Mouse (Mus musculus) liver, embryonic 13.5 days (tissue): ENCODE data around the gene Olfr1097. TPM values are rescaled to one million over a fixed set of nuclear protein-coding genes. Genes with fewer than 3 reads are reported as not detected.

Source experiments
- ATAC-seq: fragments of 200-750 bp; cut with Nextera tagmentation; 2 replicates; pipeline ENCODE4 v1.8.0; 2017; ENCODE audit warnings: low read depth, mild to moderate bottlenecking, moderate number of reproducible peaks, moderate library complexity
- DNase-seq: peaks from one replicate; pipeline ENCODE4 v3.0.0; 2022
- H3K27ac ChIP-seq: fragments of 300-500 bp; sonication (generic); 2 replicates; pipeline ENCODE4 v1.5.1; 2015; ENCODE audit warnings: moderate library complexity, mild to moderate bottlenecking, inconsistent platforms
- H3K27me3 ChIP-seq: fragments of 300-500 bp; sonication (generic); 2 replicates; pipeline ENCODE4 v1.6.1; 2015; ENCODE audit warnings: mild to moderate bottlenecking, inconsistent platforms
- H3K36me3 ChIP-seq: fragments of 300-500 bp; sonication (generic); 2 replicates; pipeline ENCODE4 v1.6.1; 2015; ENCODE audit warnings: mild to moderate bottlenecking, inconsistent platforms
- H3K4me1 ChIP-seq: fragments of 300-500 bp; sonication (generic); replicated peaks from 2 replicates; pipeline ENCODE4 v1.6.1; 2015; ENCODE audit warnings: inconsistent platforms
- H3K4me2 ChIP-seq: fragments of 300-500 bp; sonication (generic); 2 replicates; pipeline ENCODE4 v1.6.1; 2015; ENCODE audit warnings: inconsistent platforms, mild to moderate bottlenecking, moderate library complexity
- H3K4me3 ChIP-seq: fragments of 300-500 bp; sonication (generic); replicated peaks from 2 replicates; pipeline ENCODE4 v1.5.1; 2015; ENCODE audit warnings: mild to moderate bottlenecking, inconsistent platforms
- H3K9ac ChIP-seq: fragments of 300-500 bp; sonication (generic); 2 replicates; pipeline ENCODE4 v1.6.1; 2015; ENCODE audit warnings: mild to moderate bottlenecking, inconsistent platforms
- H3K9me3 ChIP-seq: fragments of 300-500 bp; sonication (generic); replicated peaks from 2 replicates; pipeline ENCODE4 v1.6.1; 2016; ENCODE audit warnings: inconsistent platforms
- WGBS: fragments of 180-500 bp; shearing (Covaris S2); methylation state at CpG from one replicate; pipeline ENCODE4 v1.1.7; 2015; ENCODE audit not compliant: insufficient replicate concordance; 5-methylcytosine and 5-hydroxymethylcytosine counted together
- polyA plus RNA-seq: library from polyadenylated mRNA; unstranded; fragments of >200 nt; fragmentation: Nextera tagmentation; extraction: Ambion mirVana; gene quantifications from 2 replicates; pipeline ENCODE4 v1.2.1, GENCODE M21; 2015

Olfr1097 gene
- not detected in 2 replicates for polyA plus RNA-seq

DNA sequence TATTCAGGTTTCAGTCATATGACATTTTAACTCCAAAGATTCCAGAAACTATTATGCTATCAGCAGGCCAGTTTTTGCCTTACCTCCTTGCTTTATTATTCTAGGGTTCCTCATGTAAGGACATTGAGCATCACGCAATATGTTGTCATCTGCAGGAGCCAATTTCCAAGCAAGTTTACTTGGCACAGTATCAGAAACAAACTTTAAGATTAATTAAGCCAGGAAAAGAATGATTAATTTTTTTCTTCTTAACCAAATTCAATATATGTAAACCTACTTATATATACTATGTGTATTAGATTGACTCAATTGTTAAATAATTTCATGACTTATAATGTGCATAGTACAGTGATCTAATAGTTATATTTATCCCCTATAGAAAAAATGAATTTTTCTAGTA is at the start of gene Olfr1097:
Gene Olfr1097 (minus strand): TSS at position 101 of the 400 bp plus-strand sequence.
- ATAC-seq (no peak), DNase-seq (no peak)
- Histone ChIP-seq H3K4me3 (no peak within 1 kb of the TSS), H3K27me3 (no peaks in the 10 kb centered on the region), H3K27ac (no peak within 1 kb of the TSS), H3K4me2 (no peak within 1 kb of the TSS), H3K36me3 (no peaks in the 10 kb centered on the region), H3K9ac (no peak within 1 kb of the TSS), H3K9me3 (no peaks in the 10 kb centered on the region), H3K4me1 (no peaks in the 10 kb centered on the region)
- WGBS: 72% methylated on average over 1 of the region's 1 CpGs

DNA sequence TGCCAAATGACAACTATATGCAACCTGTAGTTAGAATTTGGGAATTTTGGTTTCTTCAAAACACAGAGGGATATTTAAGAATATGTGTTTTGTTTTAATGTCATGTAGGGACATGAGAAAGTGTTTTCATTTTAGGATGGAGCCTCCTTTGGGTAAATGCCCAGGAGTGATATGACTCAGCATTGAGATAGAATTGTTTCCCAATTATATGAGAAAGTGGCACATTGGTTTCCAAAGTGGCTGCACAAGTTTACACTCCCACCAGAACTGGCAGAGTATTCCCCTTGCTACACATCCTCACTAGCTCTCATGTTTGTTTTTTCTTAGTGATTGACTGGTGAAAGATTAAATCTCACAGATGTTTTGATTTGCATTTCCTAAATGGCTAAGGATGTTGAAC is 34.5 kb upstream of the Olfr1097 start:
- H3K4me1 ChIP-seq: no peaks in the 10 kb centered on the region
- H3K9me3 ChIP-seq: no peaks in the 10 kb centered on the region
- no peak overlapping the region for H3K4me2 ChIP-seq
- DNase-seq (no peak), ATAC-seq (no peak)
- H3K9ac ChIP-seq: no peak overlapping the region
- H3K4me3 ChIP-seq: no peak overlapping the region
- no peak overlapping the region for H3K27ac ChIP-seq
- no peaks in the 10 kb centered on the region for H3K27me3 ChIP-seq
- no peaks in the 10 kb centered on the region for H3K36me3 ChIP-seq

DNA sequence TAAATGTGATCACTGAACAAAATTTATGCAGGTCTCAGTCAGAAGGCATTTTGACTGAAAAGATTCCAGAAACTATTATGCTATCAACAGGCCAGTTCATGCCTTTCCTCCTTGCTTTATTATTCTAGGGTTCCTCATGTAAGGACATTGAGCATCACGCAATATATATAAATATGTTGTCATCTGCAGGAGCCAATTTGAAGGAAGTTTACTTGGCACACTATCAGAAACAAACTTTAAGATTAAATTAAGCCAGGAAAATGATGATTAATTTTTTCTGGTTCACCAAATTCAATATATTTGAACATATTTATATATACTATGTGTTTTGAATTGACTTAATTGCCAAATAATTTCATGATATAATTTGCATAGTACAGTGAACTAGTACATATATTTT is 32.4 kb upstream of the Olfr1097 start, which contains the start of gene Olfr1098:
Gene Olfr1098 (minus strand): TSS at position 101 of the 400 bp plus-strand sequence.
- no peak for ATAC-seq
- 65% methylated on average over 1 of the region's 1 CpGs for WGBS
- H3K36me3 ChIP-seq: no peaks in the 10 kb centered on the region
- H3K4me1 ChIP-seq: no peaks in the 10 kb centered on the region
- H3K9ac ChIP-seq: no peak within 1 kb of the TSS
- no peak within 1 kb of the TSS for H3K27ac ChIP-seq
- DNase-seq: no peak
- H3K9me3 ChIP-seq: no peaks in the 10 kb centered on the region
- H3K4me2 ChIP-seq: no peak within 1 kb of the TSS
- H3K27me3 ChIP-seq: no peaks in the 10 kb centered on the region
- no peak within 1 kb of the TSS for H3K4me3 ChIP-seq

DNA sequence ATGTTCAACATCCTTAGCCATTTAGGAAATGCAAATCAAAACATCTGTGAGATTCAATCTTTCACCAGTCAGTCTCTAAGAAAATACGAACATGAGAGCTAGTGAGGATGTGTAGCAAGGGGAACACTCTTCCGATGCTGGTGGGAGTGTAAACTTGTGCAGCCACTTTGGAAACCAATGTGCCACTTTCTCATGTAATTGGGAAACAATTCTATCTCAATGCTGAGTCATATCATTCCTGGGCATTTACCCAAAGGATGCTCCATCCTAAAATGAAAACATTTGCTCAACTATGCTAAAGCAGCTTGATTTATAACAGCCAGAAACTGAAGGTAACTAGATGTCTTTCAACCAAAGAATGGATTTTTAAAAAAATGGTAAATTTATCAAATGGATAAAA is 13.6 kb upstream of the Olfr1097 start:
- no peaks in the 10 kb centered on the region for H3K9me3 ChIP-seq
- 64% methylated on average over 2 of the region's 2 CpGs for WGBS
- no peaks in the 10 kb centered on the region for H3K4me1 ChIP-seq
- no peak overlapping the region for H3K4me3 ChIP-seq
- no peak overlapping the region for H3K27ac ChIP-seq
- no peaks in the 10 kb centered on the region for H3K36me3 ChIP-seq
- H3K4me2 ChIP-seq: no peak overlapping the region
- H3K27me3 ChIP-seq: no peaks in the 10 kb centered on the region
- DNase-seq: no peak
- no peak for ATAC-seq
- no peak overlapping the region for H3K9ac ChIP-seq

DNA sequence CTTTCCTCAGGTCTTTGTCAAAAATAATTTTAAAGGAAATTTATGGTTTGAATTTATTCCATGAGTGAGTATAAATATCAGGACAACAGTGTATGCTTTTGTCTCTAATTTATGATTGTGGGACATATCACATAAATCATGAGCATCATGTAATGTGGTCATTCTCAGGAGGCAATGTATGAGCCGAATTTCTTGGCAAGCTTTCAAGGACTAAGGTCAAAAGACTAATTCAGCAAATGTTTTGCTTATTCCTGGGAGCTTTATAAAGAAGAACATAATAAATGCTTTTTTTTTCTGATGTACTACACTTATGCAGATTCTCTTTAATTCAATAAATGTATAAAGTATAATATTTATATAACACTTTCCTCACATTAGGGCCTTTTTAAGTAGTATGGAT is 17.3 kb downstream of the Olfr1097 start, which contains the start of gene Gm13723:
Gene Gm13723 (minus strand): TSS at position 101 of the 400 bp plus-strand sequence.
- WGBS: 38% methylated on average over 1 of the region's 1 CpGs
- no peak for ATAC-seq
- no peak within 1 kb of the TSS for H3K27ac ChIP-seq
- no peak within 1 kb of the TSS for H3K4me2 ChIP-seq
- no peaks in the 10 kb centered on the region for H3K36me3 ChIP-seq
- H3K9ac ChIP-seq: no peak within 1 kb of the TSS
- no peaks in the 10 kb centered on the region for H3K27me3 ChIP-seq
- no peak within 1 kb of the TSS for H3K4me3 ChIP-seq
- no peak for DNase-seq
- no peaks in the 10 kb centered on the region for H3K9me3 ChIP-seq
- H3K4me1 ChIP-seq: no peaks in the 10 kb centered on the region

DNA sequence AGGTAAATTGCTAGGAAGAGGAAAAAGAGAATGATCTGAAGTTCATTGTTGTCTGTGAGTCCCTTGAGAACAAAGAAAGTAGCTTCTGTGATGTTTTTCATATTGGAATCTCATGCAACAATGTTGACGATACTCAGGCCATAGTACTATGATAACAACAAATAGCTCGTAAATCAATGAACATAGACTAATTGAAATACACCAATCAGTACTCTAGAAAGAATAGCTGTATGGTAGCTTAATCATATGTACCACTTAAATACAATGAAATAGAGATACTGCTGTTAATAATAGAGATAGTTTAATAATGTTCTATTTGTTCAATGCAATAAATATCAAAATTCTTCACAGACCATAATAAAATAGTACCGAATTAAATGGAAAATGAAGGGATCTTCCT is 40.4 kb downstream of the Olfr1097 start, which contains the start of gene Olfr1095:
Gene Olfr1095 (minus strand): TSS at position 101 of the 400 bp plus-strand sequence.
- Histone ChIP-seq H3K27ac (no peak within 1 kb of the TSS), H3K9ac (no peak within 1 kb of the TSS), H3K9me3 (no peaks in the 10 kb centered on the region), H3K27me3 (no peaks in the 10 kb centered on the region), H3K36me3 (no peaks in the 10 kb centered on the region), H3K4me3 (no peak within 1 kb of the TSS), H3K4me1 (no peaks in the 10 kb centered on the region), H3K4me2 (no peak within 1 kb of the TSS)
- WGBS: 72% methylated on average over 3 of the region's 3 CpGs
- ATAC-seq: no peak
- DNase-seq: no peak

Other genes with a start within 250 kb of the Olfr1097 start
- not detected in 2 replicates for gene Olfr1085, start 230.2 kb downstream of the Olfr1097 start, polyA plus RNA-seq
- gene Olfr1086, start 212.1 kb downstream of the Olfr1097 start, polyA plus RNA-seq: not detected in 2 replicates
- not detected in 2 replicates for gene Olfr1087, start 193.8 kb downstream of the Olfr1097 start, polyA plus RNA-seq
- gene Olfr1089, start 158.5 kb downstream of the Olfr1097 start, polyA plus RNA-seq: not detected in 2 replicates
- gene Olfr1090, start 133.2 kb downstream of the Olfr1097 start, polyA plus RNA-seq: not detected in 2 replicates
- not detected in 2 replicates for gene Olfr1093, start 109.7 kb downstream of the Olfr1097 start, polyA plus RNA-seq
- gene Olfr141, start 82.2 kb downstream of the Olfr1097 start, polyA plus RNA-seq: not detected in 2 replicates
- gene Olfr1094, start 67.6 kb downstream of the Olfr1097 start, polyA plus RNA-seq: not detected in 2 replicates
- gene Olfr1095, start 40.5 kb downstream of the Olfr1097 start, polyA plus RNA-seq: not detected in 2 replicates
- gene Gm13723, start 17.4 kb downstream of the Olfr1097 start, polyA plus RNA-seq: not detected in 2 replicates
- gene Olfr1098, start 32.3 kb upstream of the Olfr1097 start, polyA plus RNA-seq: not detected in 2 replicates
- gene Olfr1099, start 68.5 kb upstream of the Olfr1097 start, polyA plus RNA-seq: not detected in 2 replicates
- not detected in 2 replicates for gene Olfr1100, start 87.7 kb upstream of the Olfr1097 start, polyA plus RNA-seq
- gene Olfr1101, start 99.0 kb upstream of the Olfr1097 start, polyA plus RNA-seq: not detected in 2 replicates
- not detected in 2 replicates for gene Olfr1102, start 106.2 kb upstream of the Olfr1097 start, polyA plus RNA-seq
- not detected in 2 replicates for gene Olfr1104, start 134.9 kb upstream of the Olfr1097 start, polyA plus RNA-seq
- not detected in 2 replicates for gene Olfr1105, start 144.3 kb upstream of the Olfr1097 start, polyA plus RNA-seq
- not detected in 2 replicates for gene Olfr1106, start 160.1 kb upstream of the Olfr1097 start, polyA plus RNA-seq
- not detected in 2 replicates for gene Olfr1107, start 183.6 kb upstream of the Olfr1097 start, polyA plus RNA-seq
- not detected in 2 replicates for gene Olfr1109, start 203.8 kb upstream of the Olfr1097 start, polyA plus RNA-seq
- gene Olfr259, start 222.4 kb upstream of the Olfr1097 start, polyA plus RNA-seq: not detected in 2 replicates
- gene Olfr1110, start 248.1 kb upstream of the Olfr1097 start, polyA plus RNA-seq: not detected in 2 replicates